Mouse (Mus musculus) neural tube, embryonic 15.5 days (tissue): ENCODE measurements around the gene Htatsf1. TPM values are rescaled to one million over a fixed set of nuclear protein-coding genes. Genes with fewer than 3 reads are reported as not detected.

Source experiments
- ATAC-seq: fragments of 200-750 bp; cut with Nextera tagmentation; 2 replicates; pipeline ENCODE4 v1.8.0; 2017; ENCODE audit warnings: mild to moderate bottlenecking, moderate TSS enrichment, moderate library complexity; ENCODE audit not compliant: low FRiP score
- H3K27ac ChIP-seq: fragments of 300-500 bp; sonication (generic); replicated peaks from 2 replicates; pipeline ENCODE4 v1.5.1; 2015; ENCODE audit warnings: mild to moderate bottlenecking, inconsistent platforms
- H3K27me3 ChIP-seq: fragments of 300-500 bp; sonication (generic); replicated peaks from 2 replicates; pipeline ENCODE4 v1.6.1; 2015; ENCODE audit warnings: inconsistent platforms
- H3K36me3 ChIP-seq: fragments of 300-500 bp; sonication (generic); 2 replicates; pipeline ENCODE4 v1.6.1; 2015; ENCODE audit warnings: inconsistent platforms
- H3K4me1 ChIP-seq: fragments of 300-500 bp; sonication (generic); 2 replicates; pipeline ENCODE4 v1.6.1; 2015; ENCODE audit warnings: inconsistent platforms
- H3K4me2 ChIP-seq: fragments of 300-500 bp; sonication (generic); 2 replicates; pipeline ENCODE4 v1.6.1; 2015; ENCODE audit warnings: inconsistent platforms, mild to moderate bottlenecking, moderate library complexity
- H3K4me3 ChIP-seq: fragments of 300-500 bp; sonication (generic); replicated peaks from 2 replicates; pipeline ENCODE4 v1.5.1; 2015; ENCODE audit warnings: mild to moderate bottlenecking, inconsistent platforms
- H3K9ac ChIP-seq: fragments of 300-500 bp; sonication (generic); replicated peaks from 2 replicates; pipeline ENCODE4 v1.6.1; 2015; ENCODE audit warnings: mild to moderate bottlenecking, inconsistent platforms
- H3K9me3 ChIP-seq: fragments of 300-500 bp; sonication (generic); replicated peaks from 2 replicates; pipeline ENCODE4 v1.6.1; 2016; ENCODE audit warnings: inconsistent platforms
- WGBS: fragments of 180-500 bp; shearing (Covaris S2); methylation state at CpG from one replicate; pipeline ENCODE4 v1.1.7; 2015; ENCODE audit warnings: mixed read lengths; 5-methylcytosine and 5-hydroxymethylcytosine counted together
- polyA plus RNA-seq: library from polyadenylated mRNA; unstranded; fragments of >200 nt; fragmentation: Nextera tagmentation; extraction: Ambion mirVana; gene quantifications from 2 replicates; pipeline ENCODE4 v1.2.1, GENCODE M21; 2015

Htatsf1 gene
- 82.3 and 87.1 TPM in 2 replicates for polyA plus RNA-seq

GRCm38 (mm10) chrX:57053174-57053992 is at the start of gene Htatsf1:
Gene Htatsf1, plus strand, starts transcription at chrX:57053583.
- 28% methylated on average over 68 of the region's 85 CpGs for WGBS
- Histone ChIP-seq H3K9me3 (no peaks in the 10 kb centered on the region), H3K36me3 (0 out of 2 replicates have a peak, but pooled peaks cover 4% of the 10 kb centered on the region), H3K4me3 (peak within 1 kb of the TSS; percentile 58), H3K27me3 (no peaks in the 10 kb centered on the region), H3K27ac (peak within 1 kb of the TSS; percentile 97), H3K4me2 (peak within 1 kb of the TSS; percentile 62), H3K4me1 (peaks cover 7% of the 10 kb centered on the region; the same call in 1 of the 2 replicates), H3K9ac (peak within 1 kb of the TSS; percentile 61)
- peak; percentile 97 for ATAC-seq

GRCm38 (mm10) chrX:57012891-57013290 is 40.5 kb upstream of the Htatsf1 start:
- Histone ChIP-seq H3K4me3 (no peak overlapping the region), H3K27me3 (no peaks in the 10 kb centered on the region), H3K4me2 (no peak overlapping the region), H3K4me1 (no peaks in the 10 kb centered on the region), H3K36me3 (no peaks in the 10 kb centered on the region), H3K27ac (no peak overlapping the region), H3K9me3 (no peaks in the 10 kb centered on the region), H3K9ac (no peak overlapping the region)
- WGBS, result 73% methylated on average over 2 of the region's 2 CpGs
- no peak for ATAC-seq

GRCm38 (mm10) chrX:57042774-57043173 is 10.6 kb upstream of the Htatsf1 start, which contains the start of gene Brs3:
Gene Brs3, plus strand, starts transcription at chrX:57043074.
- no peak within 1 kb of the TSS for H3K27ac ChIP-seq
- H3K27me3 ChIP-seq, result no peaks in the 10 kb centered on the region
- WGBS, result 90% methylated on average over 5 of the region's 5 CpGs
- no peaks in the 10 kb centered on the region for H3K36me3 ChIP-seq
- no peak for ATAC-seq
- H3K4me2 ChIP-seq, result no peak within 1 kb of the TSS
- no peaks in the 10 kb centered on the region for H3K4me1 ChIP-seq
- H3K9ac ChIP-seq, result no peak within 1 kb of the TSS
- no peak within 1 kb of the TSS for H3K4me3 ChIP-seq
- no peaks in the 10 kb centered on the region for H3K9me3 ChIP-seq

- Histone ChIP-seq H3K9ac (no peak overlapping the region), H3K4me1 (no peaks in the 10 kb centered on the region), H3K4me2 (no peak overlapping the region), H3K9me3 (no peaks in the 10 kb centered on the region), H3K27me3 (no peaks in the 10 kb centered on the region), H3K36me3 (no peaks in the 10 kb centered on the region), H3K4me3 (no peak overlapping the region), H3K27ac (no peak overlapping the region)
- 74% methylated on average over 6 of the region's 6 CpGs for WGBS
- no peak for ATAC-seq
Measured at GRCm38 (mm10) chrX:57043869-57044268, 9.5 kb upstream of the Htatsf1 start.

GRCm38 (mm10) chrX:57052848-57053173 is 572 bp upstream of the Htatsf1 start:
- Histone ChIP-seq H3K4me1 (peaks cover 7% of the 10 kb centered on the region; the same call in 1 of the 2 replicates), H3K36me3 (0 out of 2 replicates have a peak, but pooled peaks cover 4% of the 10 kb centered on the region), H3K27ac (peak overlapping the region; percentile 97), H3K4me3 (peak overlapping the region; percentile 58), H3K9ac (peak overlapping the region; percentile 61), H3K27me3 (no peaks in the 10 kb centered on the region), H3K4me2 (peak overlapping the region; percentile 51), H3K9me3 (no peaks in the 10 kb centered on the region)
- peak; percentile 84 for ATAC-seq
- WGBS, result 38% methylated on average over 4 of the region's 4 CpGs

- peak overlapping the region; percentile 62 for H3K4me2 ChIP-seq
- H3K36me3 ChIP-seq, result 0 out of 2 replicates have a peak, but pooled peaks cover 4% of the 10 kb centered on the region
- H3K4me3 ChIP-seq, result peak overlapping the region; percentile 58
- peak overlapping the region; percentile 97 for H3K27ac ChIP-seq
- H3K4me1 ChIP-seq, result peaks cover 7% of the 10 kb centered on the region; the same call in 1 of the 2 replicates
- peak overlapping the region; percentile 42; the same call in 1 of the 2 replicates for H3K9ac ChIP-seq
- H3K27me3 ChIP-seq, result no peaks in the 10 kb centered on the region
- H3K9me3 ChIP-seq, result no peaks in the 10 kb centered on the region
- 33% methylated on average over 11 of the region's 11 CpGs for WGBS
- ATAC-seq, result no peak
Measured at GRCm38 (mm10) chrX:57053993-57054385, 606 bp downstream of the Htatsf1 start.

- WGBS, result 77% methylated on average over 5 of the region's 5 CpGs
- no peak overlapping the region for H3K9ac ChIP-seq
- no peaks in the 10 kb centered on the region for H3K27me3 ChIP-seq
- H3K9me3 ChIP-seq, result no peaks in the 10 kb centered on the region
- no peak for ATAC-seq
- H3K4me2 ChIP-seq, result no peak overlapping the region
- no peaks in the 10 kb centered on the region for H3K36me3 ChIP-seq
- H3K4me1 ChIP-seq, result no peaks in the 10 kb centered on the region
- no peak overlapping the region for H3K4me3 ChIP-seq
- no peak overlapping the region for H3K27ac ChIP-seq
Measured at GRCm38 (mm10) chrX:57081496-57081895, 28.1 kb downstream of the Htatsf1 start.

- H3K9ac ChIP-seq, result no peak within 1 kb of the TSS
- ATAC-seq, result no peak
- no peaks in the 10 kb centered on the region for H3K27me3 ChIP-seq
- no peaks in the 10 kb centered on the region for H3K36me3 ChIP-seq
- no peak within 1 kb of the TSS for H3K4me2 ChIP-seq
- 90% methylated on average over 4 of the region's 4 CpGs for WGBS
- H3K4me3 ChIP-seq, result no peak within 1 kb of the TSS
- H3K9me3 ChIP-seq, result no peaks in the 10 kb centered on the region
- no peaks in the 10 kb centered on the region for H3K4me1 ChIP-seq
- no peak within 1 kb of the TSS for H3K27ac ChIP-seq
Measured at GRCm38 (mm10) chrX:57087806-57088205, 34.4 kb downstream of the Htatsf1 start, which contains the start of gene Vgll1. Gene Vgll1, plus strand, starts transcription at chrX:57088106.

GRCm38 (mm10) chrX:57103415-57103814 is 50.0 kb downstream of the Htatsf1 start:
- no peaks in the 10 kb centered on the region for H3K27me3 ChIP-seq
- 88% methylated on average over 1 of the region's 1 CpGs for WGBS
- no peak overlapping the region for H3K4me2 ChIP-seq
- H3K4me3 ChIP-seq, result no peak overlapping the region
- H3K4me1 ChIP-seq, result no peaks in the 10 kb centered on the region
- no peak overlapping the region for H3K9ac ChIP-seq
- H3K9me3 ChIP-seq, result no peaks in the 10 kb centered on the region
- ATAC-seq, result no peak
- no peaks in the 10 kb centered on the region for H3K36me3 ChIP-seq
- no peak overlapping the region for H3K27ac ChIP-seq

GRCm38 (mm10) chrX:57106956-57107355 is 53.6 kb downstream of the Htatsf1 start:
- no peak overlapping the region for H3K4me2 ChIP-seq
- H3K36me3 ChIP-seq, result no peaks in the 10 kb centered on the region
- no peak overlapping the region for H3K9ac ChIP-seq
- H3K9me3 ChIP-seq, result no peaks in the 10 kb centered on the region
- H3K4me1 ChIP-seq, result no peaks in the 10 kb centered on the region
- WGBS, result 87% methylated on average over 3 of the region's 3 CpGs
- ATAC-seq, result no peak
- H3K27ac ChIP-seq, result no peak overlapping the region
- no peaks in the 10 kb centered on the region for H3K27me3 ChIP-seq
- H3K4me3 ChIP-seq, result no peak overlapping the region
